Mouse (Mus musculus) limb, embryonic 14.5 days (tissue): Measurements from ENCODE around the gene Clec16a. TPM values are rescaled to one million over a fixed set of nuclear protein-coding genes. Genes with fewer than 3 reads are reported as not detected.

Source experiments
- ATAC-seq: fragments of 200-750 bp; cut with Nextera tagmentation; 2 replicates; pipeline ENCODE4 v1.8.0; 2017; ENCODE audit warnings: low read depth, moderate number of reproducible peaks, moderate TSS enrichment; ENCODE audit not compliant: low FRiP score
- DNase-seq: peaks from one replicate; pipeline ENCODE4 v3.0.0-alpha.2; 2015; ENCODE audit warnings: low spot score
- H3K27ac ChIP-seq: fragments of 300-500 bp; sonication (generic); replicated peaks from 2 replicates; pipeline ENCODE4 v1.5.1; 2014; ENCODE audit warnings: low read depth, mild to moderate bottlenecking, low read length, moderate library complexity, mixed read lengths
- H3K27me3 ChIP-seq: fragments of 300-500 bp; sonication (generic); 2 replicates; pipeline ENCODE4 v1.6.1; 2014; ENCODE audit warnings: low read length, mixed read lengths; ENCODE audit not compliant: control insufficient read depth, insufficient read depth
- H3K36me3 ChIP-seq: fragments of 300-500 bp; sonication (generic); 2 replicates; pipeline ENCODE4 v1.6.1; 2014; ENCODE audit warnings: mild to moderate bottlenecking, low read length, moderate library complexity, mixed read lengths; ENCODE audit not compliant: control insufficient read depth, insufficient read depth
- H3K4me1 ChIP-seq: fragments of 300-500 bp; sonication (generic); 2 replicates; pipeline ENCODE4 v1.6.1; 2014; ENCODE audit warnings: antibody characterized with exemption, low read length, mixed read lengths; ENCODE audit not compliant: control insufficient read depth, insufficient read depth
- H3K4me2 ChIP-seq: fragments of 300-500 bp; sonication (generic); replicated peaks from 2 replicates; pipeline ENCODE4 v1.6.1; 2014; ENCODE audit warnings: low read depth, mild to moderate bottlenecking, low read length, moderate library complexity; ENCODE audit not compliant: severe bottlenecking
- H3K4me3 ChIP-seq: fragments of 300-500 bp; sonication (generic); replicated peaks from 2 replicates; pipeline ENCODE4 v1.5.1; 2014; ENCODE audit warnings: low read length
- H3K9ac ChIP-seq: fragments of 300-500 bp; sonication (generic); 2 replicates; pipeline ENCODE4 v1.6.1; 2014; ENCODE audit warnings: mild to moderate bottlenecking, low read depth, low read length, moderate library complexity; ENCODE audit not compliant: severe bottlenecking
- H3K9me3 ChIP-seq: fragments of 300-500 bp; sonication (generic); 2 replicates; pipeline ENCODE4 v1.6.1; 2016; ENCODE audit warnings: low read length; ENCODE audit not compliant: control insufficient read depth
- POLR2A ChIP-seq: fragments of 200-500 bp; IDR thresholded peaks from 2 replicates; pipeline ENCODE4 v1.8.0; 2012; ENCODE audit warnings: inconsistent platforms, mild to moderate bottlenecking, moderate library complexity, borderline replicate concordance; ENCODE audit not compliant: insufficient read depth, insufficient read length; ENCODE audit errors: extremely low read depth
- WGBS: fragments of 180-500 bp; shearing (Covaris S2); extraction: QIAGEN DNeasy Blood & Tissue Kit; methylation state at CpG from one replicate; pipeline ENCODE4 v1.1.7; 2014; 5-methylcytosine and 5-hydroxymethylcytosine counted together
- polyA plus RNA-seq, 2 experiments: library from polyadenylated mRNA; depleted of rRNA in 1 of 2; stranded (reverse) in 1 of 2; unstranded in 1 of 2; fragments of >200 nt; fragmentation: Nextera tagmentation in 1 of 2; extraction: Ambion mirVana in 1 of 2; gene quantifications; 2 replicates each; pipeline versions ENCODE4 v1.2.1 to v1.2.3; 2012 to 2014

The Clec16a gene
- polyA plus RNA-seq, 2 experiments, result 12.5 to 29.9 TPM

- peaks cover 39% of the 10 kb centered on the region for H3K4me1 ChIP-seq
- no peak overlapping the region for H3K9ac ChIP-seq
Measured at GRCm38 (mm10) chr16:10781862-10782371, 236.8 kb downstream of the Clec16a start.

GRCm38 (mm10) chr16:10782377-10783151 is 237.4 kb downstream of the Clec16a start:
- DNase-seq, result no peak
- Histone ChIP-seq H3K9ac (no peak overlapping the region; the same call in 1 of the 2 replicates), H3K4me1 (peaks cover 39% of the 10 kb centered on the region), H3K27ac (peak overlapping the region; percentile 72), H3K4me2 (peak overlapping the region; percentile 89), H3K4me3 (peak overlapping the region; percentile 84), H3K27me3 (no peaks in the 10 kb centered on the region), H3K9me3 (no peaks in the 10 kb centered on the region), H3K36me3 (peaks cover 12% of the 10 kb centered on the region)
- no peak for TF ChIP-seq POLR2A
- ATAC-seq, result no peak
- 35% methylated on average over 6 of the region's 6 CpGs for WGBS

More at GRCm38 (mm10) chr16:10781862-10782371, 236.8 kb downstream of the Clec16a start:
- ATAC-seq, result no peak
- no peaks in the 10 kb centered on the region for H3K27me3 ChIP-seq
- no peak for TF ChIP-seq POLR2A
- 19% methylated on average over 9 of the region's 9 CpGs for WGBS
- peak overlapping the region; percentile 84 for H3K4me3 ChIP-seq
- H3K9me3 ChIP-seq, result no peaks in the 10 kb centered on the region
- peak overlapping the region; percentile 72 for H3K27ac ChIP-seq
- peaks cover 12% of the 10 kb centered on the region for H3K36me3 ChIP-seq
- H3K4me2 ChIP-seq, result peak overlapping the region; percentile 89
- DNase-seq, result peak; percentile 57

DNA sequence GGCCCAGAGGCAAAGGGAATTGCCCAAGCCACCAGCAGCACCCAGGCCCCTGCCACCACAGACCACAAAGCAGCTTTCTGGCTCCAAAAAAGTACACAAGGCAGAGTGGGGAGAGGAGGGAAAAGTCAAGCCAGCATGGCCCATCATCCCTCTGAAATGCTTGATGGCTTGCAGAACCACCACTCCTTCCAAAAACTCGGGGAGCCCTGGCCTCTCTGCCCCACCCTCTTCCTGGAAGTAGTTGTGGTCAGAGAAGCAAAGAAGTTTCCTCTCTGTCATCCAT is 238.0 kb downstream of the Clec16a start:
- 24% methylated on average over 1 of the region's 1 CpGs for WGBS
- DNase-seq, result no peak
- H3K9ac ChIP-seq, result no peak overlapping the region; the same call in 1 of the 2 replicates
- TF ChIP-seq POLR2A, result no peak
- H3K4me1 ChIP-seq, result peaks cover 39% of the 10 kb centered on the region
- no peak for ATAC-seq
- peak overlapping the region; percentile 72; the same call in 1 of the 2 replicates for H3K27ac ChIP-seq
- H3K27me3 ChIP-seq, result no peaks in the 10 kb centered on the region
- peak overlapping the region; percentile 84 for H3K4me3 ChIP-seq
- H3K36me3 ChIP-seq, result peaks cover 12% of the 10 kb centered on the region
- no peaks in the 10 kb centered on the region for H3K9me3 ChIP-seq
- peak overlapping the region; percentile 89 for H3K4me2 ChIP-seq

GRCm38 (mm10) chr16:10783451-10783850 is 238.3 kb downstream of the Clec16a start:
- 47% methylated on average over 8 of the region's 8 CpGs for WGBS
- peaks cover 39% of the 10 kb centered on the region for H3K4me1 ChIP-seq
- H3K4me2 ChIP-seq, result peak overlapping the region; percentile 89
- no peaks in the 10 kb centered on the region for H3K27me3 ChIP-seq
- TF ChIP-seq POLR2A, result no peak
- peaks cover 12% of the 10 kb centered on the region for H3K36me3 ChIP-seq
- peak overlapping the region; percentile 84 for H3K4me3 ChIP-seq
- ATAC-seq (no peak), DNase-seq (no peak)
- H3K9ac ChIP-seq, result no peak overlapping the region; the same call in 1 of the 2 replicates
- no peaks in the 10 kb centered on the region for H3K9me3 ChIP-seq
- no peak overlapping the region for H3K27ac ChIP-seq

DNA sequence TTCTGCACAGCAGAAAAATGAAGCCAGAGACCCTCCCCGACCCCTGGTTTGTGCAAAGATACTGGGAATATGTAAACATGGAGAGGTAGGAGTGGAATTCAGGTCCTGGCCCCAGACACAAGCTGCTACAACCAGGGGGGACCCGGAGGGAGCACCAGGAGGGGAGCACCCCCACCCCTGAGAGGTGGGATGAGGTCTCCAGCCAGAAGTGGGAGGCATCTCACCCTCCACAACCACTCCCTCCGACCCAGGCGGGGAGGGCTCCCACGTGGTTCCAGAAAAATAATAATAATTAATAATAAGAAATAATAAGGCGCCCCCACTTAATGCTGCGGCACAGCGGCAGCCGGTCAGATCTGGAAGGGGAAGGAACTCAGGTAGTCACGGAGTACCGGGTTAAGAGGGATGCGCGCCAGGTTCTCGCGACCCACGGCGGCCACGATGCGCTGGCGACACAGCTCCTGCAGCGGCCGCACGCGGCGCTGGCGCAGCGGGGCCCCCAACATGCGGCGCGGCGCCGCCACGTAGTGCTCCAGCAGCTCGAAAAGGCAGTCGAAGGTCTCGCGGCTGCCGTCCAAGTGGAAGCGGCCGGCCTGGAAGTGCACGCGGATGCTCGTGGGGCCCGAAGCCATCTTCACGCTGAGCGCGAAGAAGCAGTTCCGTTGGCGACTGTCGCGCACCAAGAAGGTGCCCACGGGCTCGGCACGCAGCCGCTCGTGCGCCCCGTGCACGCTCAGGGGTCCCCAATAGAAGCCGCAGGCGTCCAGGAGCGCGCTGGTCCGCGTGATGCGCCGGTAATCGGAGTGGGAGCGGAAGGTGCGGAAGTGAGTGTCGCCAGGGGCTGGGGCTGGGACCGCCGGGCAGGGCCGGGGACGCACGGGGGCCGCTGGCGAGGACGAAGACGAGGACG is 239.0 kb downstream of the Clec16a start:
- Histone ChIP-seq H3K9me3 (no peaks in the 10 kb centered on the region), H3K36me3 (peaks cover 12% of the 10 kb centered on the region), H3K9ac (peak overlapping the region; percentile 82), H3K4me1 (peaks cover 39% of the 10 kb centered on the region), H3K27ac (peak overlapping the region; percentile 96), H3K27me3 (no peaks in the 10 kb centered on the region), H3K4me2 (peak overlapping the region; percentile 89), H3K4me3 (peak overlapping the region; percentile 84)
- no peak for TF ChIP-seq POLR2A
- WGBS, result 3% methylated on average over 71 of the region's 81 CpGs
- DNase-seq (peak; percentile 40), ATAC-seq (no peak)
